Mouse (Mus musculus) bone marrow, adult 2 months (tissue): ENCODE measurements at regions not wholly inside any gene's neighbourhood (a gene's known extent, or its start where the extent isn't known, plus 50 kb on each side); places are given as distances from the start of the nearest gene placed in this dataset.

ENCODE experiments used
- CTCF ChIP-seq: fragments of 200-500 bp; IDR thresholded peaks from 2 replicates; pipeline ENCODE4 v1.5.1; 2011; ENCODE audit warnings: low read length, control low read depth; ENCODE audit not compliant: control insufficient read depth, insufficient read depth
- POLR2A ChIP-seq: fragments of 200-500 bp; IDR thresholded peaks from 2 replicates; pipeline ENCODE4 v1.6.1; 2011; ENCODE audit warnings: low read depth, mild to moderate bottlenecking, control low read depth, low read length, borderline replicate concordance; ENCODE audit not compliant: control insufficient read depth

DNA sequence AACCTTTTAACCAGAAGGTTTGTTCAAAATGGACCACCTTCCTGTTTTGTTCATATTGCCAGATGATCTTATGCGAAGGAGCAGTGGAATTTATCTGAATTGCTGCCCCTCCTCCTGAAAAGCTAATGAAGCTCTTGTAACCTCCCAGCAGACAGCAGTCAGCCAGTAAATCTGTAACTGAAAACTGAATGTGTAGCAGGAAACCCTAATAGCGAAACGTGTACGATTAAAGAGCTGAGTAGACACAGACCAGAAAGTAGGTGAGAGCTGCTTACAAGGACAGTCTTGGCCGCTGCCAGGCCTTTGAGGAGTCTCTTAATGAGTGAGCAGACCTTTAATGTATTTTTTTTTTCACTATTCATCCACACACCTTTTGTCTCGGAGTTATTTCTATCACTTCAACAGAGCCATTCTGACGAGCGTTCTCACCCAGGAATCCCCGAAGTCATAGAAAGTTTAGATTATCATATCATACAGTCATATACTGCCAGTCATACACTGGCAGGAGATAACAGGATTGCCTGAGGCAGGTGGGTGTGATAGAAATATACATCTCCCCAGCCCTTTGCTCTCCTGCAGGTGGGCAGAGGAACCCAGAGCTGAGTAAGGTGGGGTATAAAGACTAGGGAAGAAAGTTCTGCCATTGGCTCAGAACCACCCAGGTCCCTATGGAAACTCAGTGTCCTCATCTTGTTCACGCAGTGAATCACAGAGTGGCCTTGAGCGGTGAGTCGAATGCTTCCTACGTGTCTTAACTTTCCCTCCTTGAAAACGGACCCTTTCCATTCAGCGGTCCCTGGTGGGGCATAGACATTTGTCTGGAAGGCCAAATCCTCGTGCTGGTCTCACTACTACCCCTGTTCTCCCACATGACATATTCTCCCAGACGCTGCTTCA lies 72.4 kb upstream of the Prep start:
- TF ChIP-seq CTCF (no peak), POLR2A (no peak)
